Mouse (Mus musculus): ENCODE data around the gene C87436. TPM values are rescaled to one million over a fixed set of nuclear protein-coding genes. Genes with fewer than 3 reads are reported as not detected.

Gene C87436
- total and polyA plus RNA-seq, 2 experiments from 2014 or later: 15.9 to 17.6 TPM

GRCm38 (mm10) chr6:86471760-86472099 lies 33.6 kb downstream of the C87436 start:
- ATAC-seq: peak; percentile 41
- Histone ChIP-seq H3K4me1 (ENCODE audit: insufficient read depth, low read length) (peaks cover 10% of the 10 kb centered on the region), H3K4me2 (ENCODE audit: low read depth, low read length) (peak overlapping the region; percentile 64), H3K27me3 (ENCODE audit: insufficient read depth, low read length) (no peaks in the 10 kb centered on the region), H3K9ac (replicated peaks; ENCODE audit: low read length) (peak overlapping the region; percentile 47), H3K9me3 (ENCODE audit: low read length) (no peaks in the 10 kb centered on the region), H3K27ac (peak overlapping the region; percentile 94), H3K36me3 (ENCODE audit: insufficient read depth, low read length) (no peaks in the 10 kb centered on the region), H3K4me3 (ENCODE audit: low read length) (peak overlapping the region; percentile 33)
- WGBS: 21% methylated on average over 9 of the region's 9 CpGs
- DNase-seq (ENCODE audit: low spot score): no peak
- TF ChIP-seq CTCF (IDR thresholded peaks at IDR 0.05; ENCODE audit: low read depth): no peak

GRCm38 (mm10) chr6:86472100-86472955 lies 34.2 kb downstream of the C87436 start:
- Histone ChIP-seq H3K4me3 (ENCODE audit: low read length) (peak overlapping the region; percentile 33), H3K9ac (replicated peaks; ENCODE audit: low read length) (peak overlapping the region; percentile 53), H3K4me1 (ENCODE audit: insufficient read depth, low read length) (peaks cover 10% of the 10 kb centered on the region), H3K27ac (peak overlapping the region; percentile 94), H3K9me3 (ENCODE audit: low read length) (no peaks in the 10 kb centered on the region), H3K4me2 (ENCODE audit: low read depth, low read length) (peak overlapping the region; percentile 64), H3K27me3 (ENCODE audit: insufficient read depth, low read length) (no peaks in the 10 kb centered on the region), H3K36me3 (ENCODE audit: insufficient read depth, low read length) (no peaks in the 10 kb centered on the region)
- peak; percentile 96 for TF ChIP-seq CTCF (IDR thresholded peaks at IDR 0.05; ENCODE audit: low read depth)
- ATAC-seq: peak; percentile 96
- peak; percentile 100 for DNase-seq (ENCODE audit: low spot score)
- under 1% methylated on average over 56 of the region's 56 CpGs for WGBS

- Histone ChIP-seq H3K9ac (replicated peaks; ENCODE audit: low read length) (peak overlapping the region; percentile 53), H3K4me1 (ENCODE audit: insufficient read depth, low read length) (peaks cover 10% of the 10 kb centered on the region), H3K9me3 (ENCODE audit: low read length) (no peaks in the 10 kb centered on the region), H3K4me2 (ENCODE audit: low read depth, low read length) (peak overlapping the region; percentile 64), H3K27ac (peak overlapping the region; percentile 94), H3K36me3 (ENCODE audit: insufficient read depth, low read length) (no peaks in the 10 kb centered on the region), H3K27me3 (ENCODE audit: insufficient read depth, low read length) (no peaks in the 10 kb centered on the region), H3K4me3 (ENCODE audit: low read length) (peak overlapping the region; percentile 33)
- DNase-seq (ENCODE audit: low spot score) (no peak), ATAC-seq (no peak)
- 51% methylated on average over 7 of the region's 7 CpGs for WGBS
- TF ChIP-seq CTCF (IDR thresholded peaks at IDR 0.05; ENCODE audit: low read depth): no peak; the same call in 1 of the 2 replicates
These were observed 34.9 kb downstream of the C87436 start for GRCm38 (mm10) chr6:86473077-86473476.

- Histone ChIP-seq H3K9ac (replicated peaks; ENCODE audit: low read length) (no peak overlapping the region), H3K9me3 (ENCODE audit: low read length) (no peaks in the 10 kb centered on the region), H3K27me3 (ENCODE audit: insufficient read depth, low read length) (no peaks in the 10 kb centered on the region), H3K36me3 (ENCODE audit: insufficient read depth, low read length) (no peaks in the 10 kb centered on the region), H3K4me2 (ENCODE audit: low read depth, low read length) (no peak overlapping the region), H3K4me1 (ENCODE audit: insufficient read depth, low read length) (peaks cover 10% of the 10 kb centered on the region), H3K4me3 (ENCODE audit: low read length) (no peak overlapping the region), H3K27ac (no peak overlapping the region)
- DNase-seq (ENCODE audit: low spot score): no peak
- WGBS: over 99% methylated on average over 5 of the region's 5 CpGs
- TF ChIP-seq CTCF (IDR thresholded peaks at IDR 0.05; ENCODE audit: low read depth): no peak
- no peak for ATAC-seq
These were observed 35.9 kb downstream of the C87436 start for GRCm38 (mm10) chr6:86474072-86474471.

- ATAC-seq: no peak
These were observed 36.5 kb downstream of the C87436 start for GRCm38 (mm10) chr6:86474646-86475181.

GRCm38 (mm10) chr6:86475462-86476167 lies 37.4 kb downstream of the C87436 start:
- Histone ChIP-seq H3K4me3 (ENCODE audit: low read length) (no peak overlapping the region), H3K36me3 (ENCODE audit: insufficient read depth, low read length) (no peaks in the 10 kb centered on the region), H3K27me3 (ENCODE audit: insufficient read depth, low read length) (no peaks in the 10 kb centered on the region), H3K9me3 (ENCODE audit: low read length) (no peaks in the 10 kb centered on the region), H3K4me1 (ENCODE audit: insufficient read depth, low read length) (peaks cover 10% of the 10 kb centered on the region), H3K9ac (replicated peaks; ENCODE audit: low read length) (no peak overlapping the region), H3K4me2 (ENCODE audit: low read depth, low read length) (no peak overlapping the region), H3K27ac (no peak overlapping the region)
- ATAC-seq (no peak), DNase-seq (ENCODE audit: low spot score) (no peak)
- TF ChIP-seq CTCF (IDR thresholded peaks at IDR 0.05; ENCODE audit: low read depth): no peak
- WGBS: 83% methylated on average over 9 of the region's 9 CpGs

More at GRCm38 (mm10) chr6:86474646-86475181, 36.5 kb downstream of the C87436 start:
- no peak overlapping the region for H3K27ac ChIP-seq
- H3K4me1 ChIP-seq (ENCODE audit: insufficient read depth, low read length): peaks cover 10% of the 10 kb centered on the region
- H3K36me3 ChIP-seq (ENCODE audit: insufficient read depth, low read length): no peaks in the 10 kb centered on the region
- no peak overlapping the region for H3K4me2 ChIP-seq (ENCODE audit: low read depth, low read length)
- no peak for TF ChIP-seq CTCF (IDR thresholded peaks at IDR 0.05; ENCODE audit: low read depth)
- H3K27me3 ChIP-seq (ENCODE audit: insufficient read depth, low read length): no peaks in the 10 kb centered on the region
- H3K9ac ChIP-seq (replicated peaks; ENCODE audit: low read length): no peak overlapping the region
- no peak overlapping the region for H3K4me3 ChIP-seq (ENCODE audit: low read length)
- DNase-seq (ENCODE audit: low spot score): no peak
- no peaks in the 10 kb centered on the region for H3K9me3 ChIP-seq (ENCODE audit: low read length)

All from hindbrain, postnatal 0 days (tissue).